Mouse (Mus musculus) CD4-positive, CD25-positive, alpha-beta regulatory T cell, adult 9 weeks (primary cell): Measurements from ENCODE around the gene Cybc1. TPM values are rescaled to one million over a fixed set of nuclear protein-coding genes. Genes with fewer than 3 reads are reported as not detected.

ENCODE experiments used
- polyA plus RNA-seq: library from polyadenylated mRNA; unstranded; fragments of 100-300 nt; shearing (Covaris generic); gene quantifications from one replicate; pipeline ENCODE4 v1.2.1, GENCODE M21; 2017

Gene Cybc1
- 132 TPM for polyA plus RNA-seq

GRCm38 (mm10) chr11:121229018-121229439, at the start of gene Cybc1:
Gene Cybc1, minus strand, starts transcription at chr11:121229322.

DNA sequence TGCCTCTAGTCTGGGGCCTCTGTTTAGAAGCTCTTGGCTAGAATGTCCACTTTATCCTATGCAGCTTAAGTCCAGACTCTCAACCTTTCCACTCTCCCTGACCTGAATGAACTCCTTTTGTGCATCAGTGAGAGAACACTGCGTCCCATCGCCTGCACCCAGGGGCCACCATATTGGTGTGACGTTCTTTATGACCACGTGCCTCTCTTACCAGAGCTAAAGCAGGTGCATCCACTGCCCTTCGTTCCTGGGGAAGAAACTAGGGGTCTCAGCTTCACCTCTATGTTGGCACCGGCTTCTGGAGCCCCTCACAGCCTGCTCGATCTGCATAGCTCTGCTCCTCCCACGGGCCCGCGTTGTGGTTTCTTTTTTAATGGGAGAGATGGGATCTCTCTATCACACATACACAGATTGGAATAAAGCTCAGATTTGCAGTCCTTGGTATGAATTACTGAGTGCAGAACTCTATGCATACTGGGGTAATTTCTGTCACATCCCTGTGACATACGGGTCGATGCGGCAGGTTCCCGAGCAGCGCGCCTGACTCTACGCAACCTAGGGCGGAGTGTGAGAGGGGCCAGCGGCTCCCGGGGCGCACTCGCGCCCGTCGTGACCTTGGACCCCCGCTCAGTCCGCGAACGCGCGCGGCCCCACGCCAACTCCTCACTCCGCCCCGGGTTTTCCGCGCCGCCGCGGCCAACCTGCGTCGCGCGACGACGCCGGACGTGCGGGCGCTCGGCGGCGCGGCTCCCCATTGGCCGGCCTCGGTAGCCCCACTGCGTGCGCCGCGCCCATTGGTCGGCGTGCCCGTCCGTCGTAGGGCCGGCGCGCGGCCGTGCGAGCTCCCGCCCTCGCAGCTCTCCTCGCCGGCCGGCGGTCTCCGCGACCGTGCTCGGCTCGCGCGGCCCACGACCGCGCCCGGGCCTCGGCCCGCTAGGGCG, 30.3 kb upstream of the Cybc1 start, which contains the start of gene Foxk2:
TSS of gene Foxk2 (plus strand) at position 831 of the 941 bp plus-strand sequence.

DNA sequence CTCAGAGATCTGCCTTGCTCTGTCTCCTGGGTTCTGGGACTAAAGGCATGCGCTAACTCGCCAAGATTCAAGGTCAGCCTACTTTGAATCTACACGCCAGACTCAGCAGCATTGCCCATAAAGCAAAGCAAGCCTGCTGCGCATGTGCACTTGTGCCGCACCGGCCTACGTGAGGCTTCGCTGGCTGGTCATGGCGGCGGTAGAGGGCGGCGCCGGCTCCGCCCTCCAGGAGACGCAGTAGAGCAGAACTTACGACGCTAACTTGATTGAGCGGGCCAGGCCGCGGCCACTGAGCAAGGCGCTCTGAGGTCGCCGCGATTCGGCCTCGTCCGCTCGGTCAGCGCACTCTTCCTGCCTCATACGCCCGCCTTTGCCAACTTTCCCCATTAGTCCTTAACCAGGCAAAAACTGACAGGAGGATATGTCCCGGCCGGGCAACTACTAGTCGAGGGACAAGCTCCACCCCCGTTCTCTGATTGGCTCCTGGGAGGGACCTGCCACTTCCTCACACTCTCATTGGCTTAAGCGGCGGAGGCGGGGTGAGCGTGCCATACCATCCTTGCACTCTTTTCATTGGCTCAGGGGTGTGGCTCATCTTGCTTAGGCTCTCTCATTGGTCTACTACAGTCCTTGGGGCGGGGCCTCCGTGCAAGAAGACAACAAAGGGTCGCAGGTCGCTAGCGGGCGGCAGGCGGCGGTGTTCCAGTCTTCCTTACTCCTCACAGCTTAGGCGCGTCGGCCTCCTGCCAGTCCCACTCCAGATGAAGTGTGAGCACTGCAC, 7.6 kb upstream of the Cybc1 start, which contains the start of gene Narf:
TSS of gene Narf (plus strand) at position 690 of the 781 bp plus-strand sequence.

DNA sequence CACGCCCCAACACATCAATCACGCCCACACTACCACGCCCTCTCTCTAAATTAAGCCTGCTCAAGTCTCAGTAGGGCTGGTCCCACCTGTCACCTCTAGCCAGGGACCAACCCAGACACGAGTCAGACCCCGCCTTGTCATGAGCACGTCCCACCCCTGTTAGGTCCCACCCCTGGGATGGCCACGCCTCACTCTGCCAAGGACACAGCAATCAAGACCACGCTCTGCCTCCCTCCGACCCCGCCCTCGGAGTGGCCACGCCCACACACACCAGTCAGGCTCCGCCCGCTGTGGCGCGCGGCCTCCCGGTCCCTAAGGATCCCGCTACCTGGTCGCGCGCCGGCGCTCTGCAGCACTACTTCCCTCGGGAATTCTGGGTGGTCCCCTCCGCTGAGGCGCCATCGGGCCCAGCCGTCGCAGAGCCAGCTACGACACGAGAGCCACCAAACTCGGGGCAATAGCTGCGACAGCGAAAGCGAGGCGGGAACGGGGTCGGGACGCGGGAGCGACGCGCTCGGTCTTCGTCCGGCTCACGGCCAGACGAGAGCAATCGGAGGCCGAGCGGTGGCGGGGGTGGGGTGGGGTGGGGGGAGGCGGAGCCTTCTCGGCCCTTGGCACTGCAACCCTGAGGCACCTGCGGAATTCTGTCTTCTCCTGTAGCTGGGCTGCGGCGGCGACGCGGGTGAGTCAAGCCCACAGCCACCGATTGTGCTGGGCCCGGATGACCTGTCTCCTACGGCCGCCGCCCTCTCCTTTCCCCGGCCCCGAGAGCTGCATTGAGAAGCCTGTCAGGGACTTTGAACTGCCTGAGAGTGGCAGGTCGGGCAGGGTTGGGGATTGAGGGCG, 24.7 kb downstream of the Cybc1 start, which contains the start of the genes Hexdc and Ogfod3:
TSS of gene Hexdc (plus strand) at position 273 of the 846 bp plus-strand sequence.
TSS of gene Ogfod3 (minus strand) at position 551 of the 846 bp plus-strand sequence.

Other genes with a start within 250 kb of the Cybc1 start
- 103 TPM for gene Csnk1d, start 238.0 kb downstream of the Cybc1 start, polyA plus RNA-seq
- 73.1 TPM for gene Cd7, start 189.9 kb downstream of the Cybc1 start, polyA plus RNA-seq
- gene Sectm1b, start 165.8 kb downstream of the Cybc1 start, polyA plus RNA-seq, result not detected
- not detected for gene Sectm1a, start 148.1 kb downstream of the Cybc1 start, polyA plus RNA-seq
- gene Tex19.2, start 110.6 kb downstream of the Cybc1 start, polyA plus RNA-seq, result not detected
- not detected for gene Tex19.1, start 83.2 kb downstream of the Cybc1 start, polyA plus RNA-seq
- not detected for gene Uts2r, start 69.1 kb downstream of the Cybc1 start, polyA plus RNA-seq
- 2.6 TPM for gene Hexdc, start 24.9 kb downstream of the Cybc1 start, polyA plus RNA-seq
- 9.8 TPM for gene Ogfod3, start 24.6 kb downstream of the Cybc1 start, polyA plus RNA-seq
- 40.3 TPM for gene Narf, start 7.9 kb upstream of the Cybc1 start, polyA plus RNA-seq
- gene Foxk2, start 30.7 kb upstream of the Cybc1 start, polyA plus RNA-seq, result 2.3 TPM
- 55.0 TPM for gene Wdr45b, start 125.1 kb upstream of the Cybc1 start, polyA plus RNA-seq
- gene Rab40b, start 158.9 kb upstream of the Cybc1 start, polyA plus RNA-seq, result not detected
- gene Fn3krp, start 192.1 kb upstream of the Cybc1 start, polyA plus RNA-seq, result 0.89 TPM
- 0.50 TPM for gene Fn3k, start 205.6 kb upstream of the Cybc1 start, polyA plus RNA-seq
- 42.5 TPM for gene Tbcd, start 222.6 kb upstream of the Cybc1 start, polyA plus RNA-seq